Mouse (Mus musculus): ENCODE measurements at regions not wholly inside any gene's neighbourhood (a gene's known extent, or its start where the extent isn't known, plus 50 kb on each side); places are given as distances from the start of the nearest gene placed in this dataset.

- TF ChIP-seq CTCF (IDR thresholded peaks at IDR 0.05; ENCODE audit: control insufficient read depth, insufficient read depth, insufficient read length) = no peak
- no peak for TF ChIP-seq MAX (IDR thresholded peaks at IDR 0.05)
- no peak for TF ChIP-seq USF1 (IDR thresholded peaks at IDR 0.05; ENCODE audit: low read depth)
These were observed 433.9 kb upstream of the Kif2b start for GRCm38 (mm10) chr11:92011284-92011683.
